Mouse (Mus musculus) heart, adult 9 months (tissue): Measurements from ENCODE around the gene Synpr.

Source experiments
- DNase-seq, 2 experiments: peaks; one replicate each; pipeline ENCODE4 v3.0.0; 2022; ENCODE audit warnings: low spot score in 2 of 2

Synpr gene

GRCm38 (mm10) chr14:13355569-13356362 is 71.2 kb downstream of the Synpr start:
- DNase-seq: peak in 1 of 2 experiments; percentile 19

GRCm38 (mm10) chr14:13357101-13357667 is 72.6 kb downstream of the Synpr start:
- no peak for DNase-seq

GRCm38 (mm10) chr14:13358037-13358436 is 73.5 kb downstream of the Synpr start:
- no peak for DNase-seq

GRCm38 (mm10) chr14:13361184-13361583 is 76.6 kb downstream of the Synpr start:
- DNase-seq: peak in 1 of 2 experiments; percentile 11

GRCm38 (mm10) chr14:13361642-13362041 is 77.1 kb downstream of the Synpr start:
- peak; percentile 3 to 47 for DNase-seq

- DNase-seq: no peak
Observed at GRCm38 (mm10) chr14:13368309-13368708, 83.7 kb downstream of the Synpr start.

- no peak for DNase-seq
Observed at GRCm38 (mm10) chr14:13389081-13389480, 104.5 kb downstream of the Synpr start.

- no peak for DNase-seq
Observed at GRCm38 (mm10) chr14:13389954-13390353, 105.4 kb downstream of the Synpr start.

- DNase-seq: no peak
Observed at GRCm38 (mm10) chr14:13399226-13400020, 114.8 kb downstream of the Synpr start.

GRCm38 (mm10) chr14:13411636-13412035 is 127.1 kb downstream of the Synpr start:
- no peak for DNase-seq

GRCm38 (mm10) chr14:13440723-13441122 is 156.1 kb downstream of the Synpr start:
- DNase-seq: no peak

GRCm38 (mm10) chr14:13444908-13445307 is 160.3 kb downstream of the Synpr start:
- no peak for DNase-seq

- no peak for DNase-seq
Observed at GRCm38 (mm10) chr14:13453461-13454204, 169.1 kb downstream of the Synpr start.

GRCm38 (mm10) chr14:13454991-13455390 is 170.4 kb downstream of the Synpr start:
- DNase-seq: no peak

- no peak for DNase-seq
Observed at GRCm38 (mm10) chr14:13459333-13459732, 174.8 kb downstream of the Synpr start.

GRCm38 (mm10) chr14:13469211-13469610 is 184.6 kb downstream of the Synpr start:
- DNase-seq: no peak

GRCm38 (mm10) chr14:13477821-13478220 is 193.2 kb downstream of the Synpr start:
- no peak for DNase-seq

GRCm38 (mm10) chr14:13505355-13505754 is 220.8 kb downstream of the Synpr start:
- DNase-seq: no peak

- no peak for DNase-seq
Observed at GRCm38 (mm10) chr14:13518608-13519139, 234.1 kb downstream of the Synpr start.

- no peak for DNase-seq
Observed at GRCm38 (mm10) chr14:13519239-13520011, 234.8 kb downstream of the Synpr start.

- DNase-seq: no peak
Observed at GRCm38 (mm10) chr14:13547746-13548145, 263.2 kb downstream of the Synpr start.
